Mouse (Mus musculus) testis, adult 2 months (tissue): ENCODE data around the gene Dnajb2.

Experiments
- CTCF ChIP-seq: fragments of 200-500 bp; IDR thresholded peaks from 2 replicates; pipeline ENCODE4 v1.5.1; 2012; ENCODE audit warnings: low read depth, mild to moderate bottlenecking, inconsistent platforms, low read length, moderate library complexity; ENCODE audit not compliant: control insufficient read depth, insufficient read depth, insufficient replicate concordance
- POLR2A ChIP-seq: fragments of 200-500 bp; IDR thresholded peaks from 2 replicates; pipeline ENCODE4 v1.6.1; 2012; ENCODE audit warnings: low read depth, mild to moderate bottlenecking, inconsistent platforms, low read length, moderate library complexity; ENCODE audit not compliant: control insufficient read depth

DNA sequence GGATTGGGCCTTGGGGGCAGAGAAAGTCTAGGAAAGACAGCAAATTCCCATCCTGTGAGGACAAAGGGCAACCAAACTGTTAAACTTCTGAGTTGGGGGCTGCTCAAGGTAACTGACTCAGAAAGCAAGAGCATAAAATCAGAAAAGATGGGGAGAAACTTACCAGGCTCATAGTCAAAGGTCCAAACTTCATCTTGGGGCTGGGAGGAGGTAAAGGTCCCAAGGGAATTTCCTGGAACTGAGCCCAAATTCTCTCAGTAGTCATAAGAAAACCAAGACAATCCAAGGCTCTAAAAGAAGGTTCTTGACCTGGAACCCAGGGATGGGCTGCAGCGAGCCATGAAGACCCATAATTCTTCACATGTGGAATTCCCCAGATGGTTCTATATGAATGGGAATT, 35.0 kb upstream of the Dnajb2 start:
- no peak for TF ChIP-seq CTCF
- TF ChIP-seq POLR2A, result no peak
